Mouse (Mus musculus) layer of hippocampus, postnatal 14 days (tissue): ENCODE measurements at regions not wholly inside any gene's neighbourhood (a gene's known extent, or its start where the extent isn't known, plus 50 kb on each side); places are given as distances from the start of the nearest gene placed in this dataset.

ENCODE experiments used
- DNase-seq, 2 experiments: peaks; one replicate each; pipeline ENCODE4 v3.0.0; 2021 to 2022; ENCODE audit warnings: low spot score in 2 of 2, mixed read lengths in 1 of 2

DNA sequence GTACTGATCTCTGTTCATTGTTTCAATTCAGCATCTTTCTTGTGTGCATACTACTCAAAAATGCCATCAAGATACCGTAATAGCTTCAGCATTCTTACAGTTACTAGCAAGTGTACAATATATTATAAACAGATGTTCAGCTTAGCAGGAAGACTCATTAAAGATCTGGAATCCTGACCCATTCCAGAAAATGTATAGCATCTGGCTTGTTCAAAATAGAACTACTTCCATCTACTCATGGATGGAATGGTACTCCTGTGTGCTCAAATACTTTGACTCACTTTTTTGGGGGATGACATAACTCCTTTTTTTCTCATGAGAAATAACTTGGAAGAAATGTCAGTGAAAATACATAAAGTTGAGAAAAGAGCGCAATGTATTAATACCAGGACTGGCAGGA is 291.2 kb upstream of the Manea start:
- DNase-seq = no peak

DNA sequence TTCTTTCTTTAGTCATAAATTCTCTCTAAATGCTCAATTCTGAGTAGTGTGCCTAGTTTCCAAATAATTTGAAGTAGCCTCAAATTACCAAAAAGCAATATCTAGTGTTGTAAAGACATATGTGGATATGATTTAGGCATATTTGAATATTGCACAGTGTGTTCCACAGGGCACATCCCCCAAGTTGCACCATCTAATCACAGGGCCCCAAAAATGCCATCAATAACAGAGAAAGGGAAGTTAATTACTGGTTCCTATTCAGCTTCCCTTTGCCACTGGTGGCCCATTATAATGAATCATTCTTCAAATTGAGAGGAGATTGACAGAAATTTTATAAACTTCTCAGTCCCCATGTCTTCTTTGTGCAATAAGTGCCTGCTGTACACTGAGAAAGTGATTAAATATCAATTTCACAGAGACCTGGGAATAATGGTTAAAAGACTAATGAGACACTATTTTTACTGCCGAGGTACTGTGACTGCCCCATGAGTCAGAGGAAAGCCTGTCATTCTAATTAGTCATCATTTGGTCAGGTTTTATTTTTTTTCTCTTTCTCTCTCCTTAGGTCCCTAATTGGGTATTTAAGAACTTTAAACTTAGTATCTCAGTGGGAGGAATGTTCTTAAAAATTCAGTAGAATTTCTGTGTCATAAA is 284.0 kb upstream of the Manea start:
- no peak for DNase-seq

DNA sequence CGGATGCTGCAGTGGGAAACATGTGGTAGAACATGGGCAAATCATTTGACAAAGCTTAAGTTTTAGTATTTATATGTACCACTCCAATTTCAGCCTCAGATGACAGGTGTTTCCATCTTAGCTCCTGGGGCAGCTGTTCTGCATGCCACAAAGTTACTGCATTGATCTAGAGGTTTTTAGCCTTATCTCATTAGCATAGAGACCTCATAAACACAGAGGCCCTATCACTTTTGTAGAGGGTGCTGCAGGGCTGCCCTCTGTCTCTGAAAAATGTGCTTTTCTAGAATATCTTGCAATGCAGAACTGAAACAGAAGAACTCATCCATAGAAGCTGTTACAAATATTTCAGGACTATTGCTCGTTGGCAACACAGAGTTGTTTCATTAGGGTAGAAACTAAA is 283.0 kb upstream of the Manea start:
- no peak for DNase-seq

DNA sequence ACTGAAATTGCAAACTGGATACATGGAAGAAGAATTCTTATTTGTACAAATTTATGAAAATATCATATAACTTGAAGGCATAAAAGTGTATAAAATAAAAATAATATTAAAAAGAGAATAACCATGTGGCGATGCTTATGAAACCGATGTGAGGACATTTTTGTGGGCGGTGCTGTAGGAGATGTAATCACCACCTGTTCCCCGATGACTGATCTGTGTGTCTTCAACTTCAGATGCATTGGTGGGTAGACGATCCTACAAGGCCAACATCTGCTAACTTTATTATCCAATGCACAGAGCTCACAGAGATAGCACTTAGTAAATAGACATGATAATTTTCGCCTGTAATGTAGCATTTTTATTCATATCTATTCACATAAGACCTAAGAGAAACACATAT is 281.1 kb upstream of the Manea start:
- no peak for DNase-seq

GRCm38 (mm10) chr4:26589081-26589869 is 242.6 kb upstream of the Manea start:
- peak in 1 of 2 experiments; percentile 33 for DNase-seq

DNA sequence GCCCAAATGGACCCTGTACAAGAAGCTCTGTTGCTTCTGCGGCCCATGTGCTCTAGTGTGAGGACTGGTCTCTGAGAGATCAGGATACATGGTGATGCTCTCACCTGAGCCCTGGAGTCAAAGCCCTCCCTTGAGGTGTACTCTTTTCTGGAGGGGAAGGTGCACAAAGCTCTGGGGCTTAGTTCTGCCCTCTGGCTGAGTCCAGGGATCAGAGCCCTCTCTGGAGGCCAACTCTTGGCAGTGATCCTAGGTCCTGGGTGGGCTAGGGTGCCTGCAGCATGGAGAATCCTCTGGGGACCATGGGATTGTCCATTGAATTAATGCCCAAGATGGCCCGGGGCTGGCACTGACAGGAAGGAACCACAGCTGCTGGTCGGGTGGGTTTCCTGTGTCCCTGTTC is 209.0 kb upstream of the Manea start:
- no peak for DNase-seq

DNA sequence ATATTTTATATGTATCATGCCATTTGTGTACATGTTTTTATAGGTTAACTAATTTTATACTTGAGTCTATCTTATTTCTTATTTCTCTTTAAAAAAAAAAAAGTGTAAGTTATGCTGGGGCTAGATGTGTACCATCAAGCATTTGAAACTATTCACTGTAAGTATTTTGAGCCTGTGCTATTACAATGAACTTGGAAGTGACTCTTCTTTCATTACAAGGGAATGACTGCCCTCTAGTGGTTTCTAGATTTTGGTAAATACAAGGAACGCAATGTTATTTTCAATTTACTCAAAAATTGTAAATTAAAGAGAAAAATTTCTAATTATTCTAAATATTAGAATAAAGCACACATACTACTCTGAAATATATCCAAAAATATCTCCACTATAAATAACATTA is 197.1 kb upstream of the Manea start:
- DNase-seq = peak in 1 of 2 experiments; percentile 67

GRCm38 (mm10) chr4:26542511-26542910 is 195.8 kb upstream of the Manea start:
- DNase-seq = no peak

DNA sequence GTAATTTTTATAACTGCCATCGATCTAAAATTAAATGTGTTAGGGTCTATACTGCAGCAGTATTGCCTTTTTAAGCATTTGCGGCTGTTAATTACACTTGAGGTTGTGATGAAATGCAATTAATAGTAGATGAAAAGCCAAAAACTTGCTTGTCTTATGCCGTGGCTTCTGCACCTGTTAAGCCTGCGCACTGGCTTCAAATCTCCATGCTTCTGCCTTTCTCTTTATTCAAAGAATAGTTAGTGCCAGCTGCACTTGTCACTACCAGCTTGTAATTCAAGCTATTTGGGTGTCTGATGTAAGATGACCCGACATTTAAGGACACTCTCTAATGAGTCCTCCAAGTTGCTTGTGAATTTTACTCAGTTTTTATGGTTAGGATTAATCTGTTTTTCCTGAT is 161.3 kb upstream of the Manea start:
- DNase-seq = peak in 1 of 2 experiments; percentile 7

- peak in 1 of 2 experiments; percentile 13 for DNase-seq
Observed at GRCm38 (mm10) chr4:26494262-26494661, 147.6 kb upstream of the Manea start.

- no peak for DNase-seq
Observed at GRCm38 (mm10) chr4:26474913-26475312, 128.2 kb upstream of the Manea start.

DNA sequence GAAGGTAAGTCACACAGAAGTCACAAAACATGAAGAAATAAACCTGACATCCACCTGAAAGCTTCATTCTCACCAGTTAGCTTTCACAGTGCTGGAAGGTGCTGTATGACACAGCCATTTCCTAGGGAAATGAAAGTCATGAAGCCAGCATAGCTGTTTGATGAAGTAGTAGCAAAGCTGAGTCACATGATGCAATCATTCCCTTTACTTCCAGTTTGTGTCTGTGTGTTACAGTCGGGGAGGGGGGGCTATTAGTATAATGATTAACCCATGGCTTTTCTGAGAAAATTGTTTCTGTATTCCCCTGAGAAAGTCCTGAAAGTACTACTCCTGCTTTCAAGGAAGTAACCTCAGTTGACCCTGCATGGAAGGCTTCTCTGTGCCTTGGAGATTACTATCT is 94.8 kb upstream of the Manea start:
- no peak for DNase-seq

GRCm38 (mm10) chr4:26422084-26422483 is 75.4 kb upstream of the Manea start:
- no peak for DNase-seq

DNA sequence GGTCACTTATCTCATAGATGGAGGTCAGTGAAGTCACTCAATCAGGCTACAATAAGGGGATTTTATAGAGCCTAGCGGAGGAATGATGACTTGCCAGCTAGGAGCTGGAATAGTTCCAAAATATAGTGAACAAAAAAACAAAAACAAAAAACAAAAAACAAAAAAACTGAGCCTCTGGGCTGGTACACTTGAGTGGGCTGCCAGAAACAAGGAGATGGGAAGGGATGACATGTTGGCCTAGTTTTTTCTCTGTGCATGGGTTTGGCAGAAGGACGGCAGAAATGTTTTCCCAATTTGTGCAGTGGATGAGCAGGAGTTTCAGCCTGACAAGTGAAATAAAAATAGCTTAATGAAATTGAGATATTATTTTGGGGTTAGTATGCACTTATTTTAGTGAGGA is 57.6 kb upstream of the Manea start:
- DNase-seq = peak in 1 of 2 experiments; percentile 16

DNA sequence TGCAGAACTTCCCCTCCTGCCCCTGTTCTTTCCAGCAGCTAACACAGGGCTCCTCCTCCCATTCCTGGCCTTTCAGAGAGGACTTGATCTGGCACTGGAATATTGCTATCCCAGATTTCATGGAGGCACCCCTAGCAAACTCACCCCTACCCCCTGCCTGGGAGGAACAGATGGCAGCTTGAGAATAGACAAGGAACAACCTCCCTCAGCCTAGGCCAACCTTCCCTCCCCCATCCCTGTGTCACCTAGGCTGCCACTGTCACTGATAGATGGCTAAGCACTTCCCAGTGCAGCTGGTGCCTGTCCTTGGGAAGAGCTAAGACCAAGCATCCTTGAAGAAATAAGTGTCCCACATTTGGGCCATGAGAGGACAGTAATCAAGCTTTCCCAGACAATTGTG is 55.5 kb upstream of the Manea start:
- DNase-seq = peak in 1 of 2 experiments; percentile 6
